In genomic region chr10:106408705-106409104, GRCm38 (mm10) we compare ENCODE assay signal across 11 mouse cellular contexts.
"Had no signal": no experiment of that assay in that cellular context is flagged by ENCODE, and none has a peak within 500 bp of the region (broad histone marks: within the 10 kb centered on the region; RNA-seq: fewer than 3 reads in every experiment).

No protein-coding gene starts in this region.

- DNase-seq: kidney, adult 18-20 months; kidney, adult 9 months; kidney, postnatal 14 days; kidney, postnatal 4 days; liver, embryonic 13.5 days; lung, adult 2 months; lung, postnatal 14 days; lung, postnatal 4 days; midbrain, embryonic 14.5 days; right cerebral cortex, postnatal 4 days; thymus, postnatal 25 days had no signal
